Mouse (Mus musculus): Measurements from ENCODE around the gene Eya2.

DNA sequence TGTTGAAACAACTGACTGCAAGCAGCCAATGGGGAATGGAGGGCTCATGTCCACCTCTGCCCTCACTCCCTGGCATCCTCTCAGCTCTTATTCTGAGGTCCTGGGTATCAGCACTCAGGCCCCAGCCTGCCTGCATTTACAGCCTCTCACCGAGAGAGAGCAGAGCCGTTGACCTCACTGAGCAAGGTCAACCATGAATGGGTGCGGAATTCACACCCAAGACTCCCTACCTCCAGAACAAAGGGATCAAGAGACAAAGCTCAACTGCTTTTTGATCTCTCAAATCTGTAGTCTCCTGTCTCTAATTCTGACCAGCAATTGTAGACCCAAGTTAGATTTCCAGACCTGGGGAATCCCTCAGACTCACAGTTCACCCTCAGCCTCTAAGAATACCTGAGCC is 48.8 kb downstream of the Eya2 start:
- TF ChIP-seq POLR2AphosphoS5 (IDR thresholded peaks at IDR 0.05; ENCODE audit: insufficient replicate concordance, low read depth, low read length) (no peak), GATA2 (IDR thresholded peaks at IDR 0.05; ENCODE audit: borderline replicate concordance, low read depth, low read length) (no peak)

All from G1E (cell line).